Mouse (Mus musculus): Measurements from ENCODE around the gene Fbxw11. TPM values are rescaled to one million over a fixed set of nuclear protein-coding genes. Genes with fewer than 3 reads are reported as not detected.

Gene Fbxw11
- total and polyA plus RNA-seq, 3 experiments, result 27.3 to 58.7 (median 47.8) TPM

GRCm38 (mm10) chr11:32767496-32768230 lies 125.1 kb downstream of the Fbxw11 start:
- TF ChIP-seq EP300 (IDR thresholded peaks at IDR 0.05; ENCODE audit: insufficient read depth, low read depth, low read length), result no peak
- no peak for TF ChIP-seq POLR2A (IDR thresholded peaks at IDR 0.05; ENCODE audit: insufficient read depth, low read depth, low read length)
- TF ChIP-seq CTCF (IDR thresholded peaks at IDR 0.05), result no peak
- Histone ChIP-seq H3K27me3 (ENCODE audit: control insufficient read depth, insufficient read depth, low read length) (no peaks in the 10 kb centered on the region), H3K4me3 (no peak overlapping the region), H3K36me3 (ENCODE audit: control insufficient read depth, insufficient read depth, low read length) (no peaks in the 10 kb centered on the region), H3K9ac (ENCODE audit: low read depth, low read length) (no peak overlapping the region), H3K27ac (no peak overlapping the region), H3K79me2 (replicated peaks; ENCODE audit: control insufficient read depth, insufficient read depth, low read length) (no peaks in the 10 kb centered on the region), H3K4me1 (ENCODE audit: control insufficient read depth, insufficient read depth, low read length) (peaks cover 1% of the 10 kb centered on the region)
- WGBS, result 43% methylated on average over 18 of the region's 18 CpGs
- peak in 1 of 2 experiments; percentile 25 for DNase-seq
- intact Hi-C loops (cut with DNase I), result no loop called here

GRCm38 (mm10) chr11:32768642-32769343 lies 126.3 kb downstream of the Fbxw11 start:
- intact Hi-C loops (cut with DNase I), result no loop called here
- TF ChIP-seq CTCF (IDR thresholded peaks at IDR 0.05) (peak; percentile 43), POLR2A (IDR thresholded peaks at IDR 0.05; ENCODE audit: insufficient read depth, low read depth, low read length) (no peak), EP300 (IDR thresholded peaks at IDR 0.05; ENCODE audit: insufficient read depth, low read depth, low read length) (no peak)
- H3K4me3 ChIP-seq, result no peak overlapping the region
- H3K79me2 ChIP-seq (replicated peaks; ENCODE audit: control insufficient read depth, insufficient read depth, low read length), result no peaks in the 10 kb centered on the region
- no peaks in the 10 kb centered on the region for H3K27me3 ChIP-seq (ENCODE audit: control insufficient read depth, insufficient read depth, low read length)
- H3K9ac ChIP-seq (ENCODE audit: low read depth, low read length), result no peak overlapping the region
- DNase-seq, result no peak
- H3K36me3 ChIP-seq (ENCODE audit: control insufficient read depth, insufficient read depth, low read length), result no peaks in the 10 kb centered on the region
- no peak overlapping the region for H3K27ac ChIP-seq
- 83% methylated on average over 12 of the region's 12 CpGs for whole genome bisulfite sequencing
- peaks cover 1% of the 10 kb centered on the region for H3K4me1 ChIP-seq (ENCODE audit: control insufficient read depth, insufficient read depth, low read length)

DNA sequence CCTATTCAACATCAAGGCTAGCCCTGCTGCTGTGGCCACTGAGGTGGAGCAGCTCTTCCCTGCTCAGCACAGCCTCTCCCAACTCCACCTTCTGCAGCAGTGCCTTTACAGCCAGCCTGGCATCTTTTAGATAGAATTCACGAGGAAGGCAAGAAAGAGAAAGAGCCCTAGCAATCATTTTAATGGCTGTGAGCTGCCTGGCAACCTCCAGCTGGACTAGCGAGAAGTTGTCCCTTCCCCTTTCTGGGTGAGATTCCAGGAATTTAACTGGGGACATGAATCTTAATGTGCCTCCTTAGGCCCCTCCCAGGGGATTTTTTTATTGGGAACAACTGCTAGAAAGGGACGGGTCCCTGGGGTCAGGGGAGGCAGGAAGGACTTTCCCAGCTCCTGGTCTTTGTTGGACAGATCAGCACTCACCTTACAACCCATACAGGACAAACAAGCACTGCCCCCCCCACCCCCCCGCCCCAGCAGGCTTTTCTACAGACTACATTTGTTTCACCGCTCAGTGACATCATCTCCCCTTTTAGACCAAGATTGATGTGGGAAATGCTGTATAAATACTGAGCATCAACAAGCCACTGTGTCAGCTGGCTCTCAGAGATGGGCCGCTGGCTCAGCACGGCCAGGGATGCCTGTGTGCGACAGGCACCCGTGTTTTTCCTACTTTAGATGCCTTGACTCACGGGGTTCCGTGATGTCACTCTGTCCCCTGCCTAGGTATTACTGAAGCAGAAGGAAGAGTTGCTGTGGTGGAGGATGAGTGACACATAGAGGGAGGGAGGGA lies 138.4 kb downstream of the Fbxw11 start:
- Histone ChIP-seq H3K4me3 (no peak overlapping the region), H3K27me3 (ENCODE audit: control insufficient read depth, insufficient read depth, low read length) (no peaks in the 10 kb centered on the region), H3K36me3 (ENCODE audit: control insufficient read depth, insufficient read depth, low read length) (no peaks in the 10 kb centered on the region), H3K9ac (ENCODE audit: low read depth, low read length) (no peak overlapping the region), H3K79me2 (replicated peaks; ENCODE audit: control insufficient read depth, insufficient read depth, low read length) (no peaks in the 10 kb centered on the region), H3K27ac (no peak overlapping the region), H3K4me1 (ENCODE audit: control insufficient read depth, insufficient read depth, low read length) (no peaks in the 10 kb centered on the region)
- TF ChIP-seq POLR2A (IDR thresholded peaks at IDR 0.05; ENCODE audit: insufficient read depth, low read depth, low read length) (no peak), CTCF (IDR thresholded peaks at IDR 0.05) (no peak), EP300 (IDR thresholded peaks at IDR 0.05; ENCODE audit: insufficient read depth, low read depth, low read length) (no peak)
- DNase-seq, result no peak
- 30% methylated on average over 11 of the region's 11 CpGs for WGBS
- intact Hi-C loops (cut with DNase I), result no loop called here

GRCm38 (mm10) chr11:32781633-32782404 lies 139.3 kb downstream of the Fbxw11 start:
- Histone ChIP-seq H3K27ac (no peak overlapping the region), H3K9ac (ENCODE audit: low read depth, low read length) (no peak overlapping the region), H3K36me3 (ENCODE audit: control insufficient read depth, insufficient read depth, low read length) (no peaks in the 10 kb centered on the region), H3K4me3 (no peak overlapping the region), H3K4me1 (ENCODE audit: control insufficient read depth, insufficient read depth, low read length) (no peaks in the 10 kb centered on the region), H3K79me2 (replicated peaks; ENCODE audit: control insufficient read depth, insufficient read depth, low read length) (no peaks in the 10 kb centered on the region), H3K27me3 (ENCODE audit: control insufficient read depth, insufficient read depth, low read length) (no peaks in the 10 kb centered on the region)
- 41% methylated on average over 2 of the region's 2 CpGs for WGBS
- intact Hi-C loops (cut with DNase I), result no loop called here
- no peak for DNase-seq
- TF ChIP-seq POLR2A (IDR thresholded peaks at IDR 0.05; ENCODE audit: insufficient read depth, low read depth, low read length), result no peak
- TF ChIP-seq EP300 (IDR thresholded peaks at IDR 0.05; ENCODE audit: insufficient read depth, low read depth, low read length), result no peak
- TF ChIP-seq CTCF (IDR thresholded peaks at IDR 0.05), result no peak

GRCm38 (mm10) chr11:32782724-32783123 lies 140.2 kb downstream of the Fbxw11 start:
- Histone ChIP-seq H3K4me3 (no peak overlapping the region), H3K27me3 (ENCODE audit: control insufficient read depth, insufficient read depth, low read length) (no peaks in the 10 kb centered on the region), H3K4me1 (ENCODE audit: control insufficient read depth, insufficient read depth, low read length) (no peaks in the 10 kb centered on the region), H3K79me2 (replicated peaks; ENCODE audit: control insufficient read depth, insufficient read depth, low read length) (no peaks in the 10 kb centered on the region), H3K27ac (no peak overlapping the region), H3K9ac (ENCODE audit: low read depth, low read length) (no peak overlapping the region), H3K36me3 (ENCODE audit: control insufficient read depth, insufficient read depth, low read length) (no peaks in the 10 kb centered on the region)
- DNase-seq, result peak in 1 of 2 experiments; percentile 7
- intact Hi-C loops (cut with DNase I), result no loop called here
- 42% methylated on average over 3 of the region's 3 CpGs for WGBS
- TF ChIP-seq CTCF (IDR thresholded peaks at IDR 0.05), result no peak
- no peak for TF ChIP-seq EP300 (IDR thresholded peaks at IDR 0.05; ENCODE audit: insufficient read depth, low read depth, low read length)
- TF ChIP-seq POLR2A (IDR thresholded peaks at IDR 0.05; ENCODE audit: insufficient read depth, low read depth, low read length), result no peak

All from heart, adult 2 months (tissue).